Mouse (Mus musculus) megakaryocyte progenitor cell, adult 5-6 weeks (primary cell): ENCODE measurements around the gene She. TPM values are rescaled to one million over a fixed set of nuclear protein-coding genes. Genes with fewer than 3 reads are reported as not detected.
"Not testable (repeated sequence)": the region's sequence is repeated elsewhere in the genome, so short reads cannot be mapped to it uniquely, and the experiment has no call there.

Source experiments
- ATAC-seq: replicated peaks from 2 replicates; pipeline ENCODE4 v1.8.0; 2016; ENCODE audit warnings: mild to moderate bottlenecking, moderate TSS enrichment, inconsistent platforms; ENCODE audit not compliant: poor library complexity
- total RNA-seq, 2 experiments: library from RNA; stranded (forward) in 1 of 2; stranded (reverse) in 1 of 2; fragments of 157-497, 149-512 nt in 1 of 2; fragments of 200-1000 nt in 1 of 2; gene quantifications; 2 replicates each; pipeline versions ENCODE4 v1.2.3 to v1.2.4; 2015 to 2017

Gene She
- 0.12 TPM in 1 of 2 replicates, not detected in the other for total RNA-seq (2015)
- not detected in 2 replicates for total RNA-seq (2017)

DNA sequence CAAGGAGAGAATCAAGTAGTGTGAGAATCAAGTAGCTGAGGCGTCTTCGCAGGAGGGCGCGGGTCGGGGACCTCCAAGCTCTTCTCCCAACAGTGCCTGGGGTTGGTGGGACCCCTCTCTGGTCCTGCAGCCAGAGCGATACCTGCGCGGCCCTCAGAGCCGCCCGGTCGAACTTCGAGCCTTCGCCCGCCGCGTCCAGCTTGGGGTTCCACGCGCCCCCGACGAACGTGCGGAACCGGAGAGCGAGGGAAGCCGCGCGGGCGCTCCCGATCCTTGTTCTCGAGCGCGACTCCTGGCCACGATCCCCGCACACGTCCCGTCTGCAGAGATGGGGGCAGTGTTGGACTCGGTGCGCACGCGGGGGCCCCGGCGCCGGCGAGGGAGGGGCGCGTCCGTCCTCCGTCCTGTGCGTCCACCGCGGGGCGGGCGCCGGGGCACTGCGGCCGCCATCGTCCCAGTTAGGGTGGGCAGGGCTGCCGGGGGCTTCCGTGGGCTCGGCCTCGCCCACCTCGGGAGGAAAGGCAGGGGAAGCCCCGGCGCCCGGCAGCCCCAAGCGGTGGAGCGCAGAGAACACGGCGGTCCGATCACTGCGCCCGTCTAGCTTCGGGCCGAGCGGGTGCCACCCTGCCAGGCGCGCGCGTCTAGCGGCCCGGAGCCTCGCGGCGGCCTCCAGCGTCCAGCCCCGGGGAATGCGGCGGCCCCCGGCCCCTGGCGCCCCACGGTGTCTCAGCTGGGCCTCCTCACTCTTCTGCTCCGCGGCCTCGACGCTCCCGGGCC lies at the start of gene She:
Gene She, plus strand, starts transcription at position 556 of the 777 bp plus-strand sequence.
- ATAC-seq = no peak

DNA sequence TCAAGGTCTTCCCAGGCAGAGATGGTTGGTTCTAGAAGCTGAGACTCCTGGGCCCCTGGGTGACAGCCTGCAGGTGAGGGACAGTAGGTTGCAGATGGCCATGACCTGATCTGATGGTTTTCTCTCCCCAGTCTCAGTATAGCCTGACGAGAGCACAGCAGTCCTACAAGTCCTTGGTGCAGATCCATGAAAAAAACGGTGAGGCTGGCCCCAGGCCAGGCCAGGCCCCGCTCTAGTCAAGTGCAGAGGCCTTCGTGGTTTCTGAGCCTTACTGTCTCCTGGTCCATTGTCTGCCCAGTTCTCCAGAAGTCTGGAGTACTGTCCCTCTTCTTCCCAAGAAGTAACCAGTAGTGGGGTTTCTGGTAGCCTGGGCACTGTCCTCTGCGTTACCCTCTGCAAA lies 49.5 kb upstream of the She start:
- ATAC-seq = no peak

- peak; percentile 95 for ATAC-seq
Measured at GRCm38 (mm10) chr3:89784991-89785753, 46.0 kb upstream of the She start.

- ATAC-seq = no peak
Measured at GRCm38 (mm10) chr3:89786275-89786674, 44.9 kb upstream of the She start.

DNA sequence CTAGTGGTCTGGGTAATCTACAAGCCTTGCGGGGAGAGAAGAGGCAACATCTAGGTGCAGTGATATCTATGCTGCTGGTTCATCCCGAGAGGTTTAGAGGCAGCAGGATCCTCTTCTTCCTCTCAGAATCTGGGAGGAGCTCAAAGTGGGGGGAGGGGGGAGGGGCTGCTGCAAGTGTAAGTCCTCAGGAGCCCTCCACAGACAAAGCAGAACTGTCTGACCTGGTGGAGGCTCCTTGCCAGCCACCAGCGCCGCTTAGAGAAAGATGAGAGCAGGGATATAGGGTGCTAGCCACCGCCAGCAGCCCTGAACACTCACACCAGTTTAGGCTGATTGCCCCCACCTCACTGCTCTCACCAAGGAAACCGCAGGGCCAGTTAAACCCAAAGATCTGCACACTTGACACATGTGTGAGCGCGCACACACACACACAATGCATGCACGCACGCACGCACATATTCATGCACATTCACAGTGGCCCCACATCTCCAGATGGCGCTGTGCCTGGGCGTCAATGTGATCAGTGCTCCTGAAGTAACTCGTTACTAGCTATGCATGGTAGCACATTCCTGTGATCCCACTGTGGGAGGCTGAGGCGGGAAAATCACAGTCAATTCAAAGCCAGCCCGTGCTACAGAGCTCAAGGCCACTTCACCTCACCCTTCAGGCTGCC lies 42.4 kb upstream of the She start:
- no peak for ATAC-seq

DNA sequence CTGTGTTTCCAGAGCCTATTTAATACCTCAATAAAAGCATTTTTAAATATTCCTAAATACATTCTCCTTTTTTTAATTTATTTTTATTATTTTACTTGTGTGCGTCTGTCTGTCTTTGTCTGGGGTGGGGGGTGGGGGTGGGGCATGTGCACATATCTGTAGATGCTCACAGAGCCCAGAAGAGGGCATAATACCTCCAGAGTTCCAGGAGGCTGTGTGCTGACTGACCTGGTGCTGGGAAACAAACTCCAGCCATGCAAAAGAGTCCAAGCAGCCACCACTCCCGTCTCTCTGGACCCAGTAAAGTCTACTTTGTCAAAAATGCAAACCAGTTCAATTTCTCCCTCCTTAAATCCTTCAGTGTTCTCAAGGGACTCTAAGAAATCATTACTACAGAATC lies 36.6 kb upstream of the She start:
- ATAC-seq = no peak

- peak; percentile 29; the same call in 1 of the 2 replicates for ATAC-seq
Measured at GRCm38 (mm10) chr3:89795746-89796145, 35.4 kb upstream of the She start.

GRCm38 (mm10) chr3:89796358-89796757 lies 34.8 kb upstream of the She start:
- peak; percentile 90 for ATAC-seq

- ATAC-seq = no peak
Measured at GRCm38 (mm10) chr3:89798518-89798917, 32.7 kb upstream of the She start.

GRCm38 (mm10) chr3:89799476-89799875 lies 31.7 kb upstream of the She start:
- ATAC-seq = no peak

DNA sequence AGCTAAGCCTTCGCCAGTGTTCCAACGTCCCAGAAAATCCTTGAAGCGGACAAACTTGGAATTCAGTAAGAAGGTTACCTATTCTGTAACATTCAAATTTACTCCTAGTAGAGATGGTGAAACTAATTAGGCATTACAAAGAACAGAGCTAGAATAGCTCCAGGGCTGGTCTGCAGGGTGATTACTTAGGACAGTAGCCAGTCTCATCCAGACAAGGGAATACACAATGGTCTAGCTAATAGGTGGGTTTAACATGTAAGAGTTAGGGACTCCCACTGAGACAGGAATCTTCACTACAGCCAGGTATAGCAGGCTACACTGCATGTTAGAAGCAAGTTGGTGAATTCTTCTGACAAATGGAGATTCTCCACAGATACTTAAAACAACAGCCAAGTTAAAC lies 31.1 kb upstream of the She start:
- not testable (repeated sequence) for ATAC-seq

- ATAC-seq = no peak
Measured at GRCm38 (mm10) chr3:89800774-89801506, 30.2 kb upstream of the She start.

- peak; percentile 61 for ATAC-seq
Measured at GRCm38 (mm10) chr3:89801507-89801847, 29.7 kb upstream of the She start.

DNA sequence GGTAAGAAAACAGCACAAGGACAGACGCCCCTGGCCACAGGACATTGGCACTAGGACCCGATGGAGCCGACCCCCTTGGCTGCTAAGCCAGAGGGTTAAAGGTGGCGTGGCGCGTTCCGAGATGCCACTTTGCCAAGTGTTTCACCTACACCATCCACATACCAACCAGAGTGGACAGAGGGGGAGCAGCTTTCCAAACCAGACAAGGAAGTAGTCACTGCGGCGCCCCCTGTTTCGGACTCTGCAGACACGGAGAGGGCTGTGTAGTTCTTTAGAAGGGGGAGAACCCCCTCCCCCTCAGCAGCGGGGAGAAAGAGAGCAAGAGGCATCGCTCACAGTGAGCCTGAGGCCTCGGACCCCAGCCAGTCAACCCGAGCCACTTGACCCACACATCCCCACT lies 28.3 kb upstream of the She start:
- ATAC-seq = no peak

- ATAC-seq = no peak
Measured at GRCm38 (mm10) chr3:89805179-89805578, 26.0 kb upstream of the She start.

DNA sequence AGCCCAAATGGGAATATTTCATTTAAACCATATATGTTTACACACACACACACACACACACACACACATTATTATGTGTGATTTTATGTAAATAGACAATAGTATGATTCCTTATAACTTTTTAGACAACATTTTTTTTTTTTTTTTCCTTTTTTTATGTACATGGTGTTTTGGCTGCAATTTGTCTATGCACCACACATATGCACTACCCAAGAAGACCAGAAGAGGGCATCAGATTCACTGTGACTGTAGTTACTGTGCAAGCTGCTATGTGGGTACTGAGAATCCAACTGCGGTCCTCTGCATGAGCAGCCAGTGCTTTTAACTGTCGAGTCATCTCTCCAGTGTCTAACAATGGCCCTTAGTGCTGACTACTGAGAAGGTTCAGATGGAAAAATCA lies 24.4 kb upstream of the She start:
- 0 out of 2 replicates have a peak, but pooled peaks have one; percentile 50 for ATAC-seq

DNA sequence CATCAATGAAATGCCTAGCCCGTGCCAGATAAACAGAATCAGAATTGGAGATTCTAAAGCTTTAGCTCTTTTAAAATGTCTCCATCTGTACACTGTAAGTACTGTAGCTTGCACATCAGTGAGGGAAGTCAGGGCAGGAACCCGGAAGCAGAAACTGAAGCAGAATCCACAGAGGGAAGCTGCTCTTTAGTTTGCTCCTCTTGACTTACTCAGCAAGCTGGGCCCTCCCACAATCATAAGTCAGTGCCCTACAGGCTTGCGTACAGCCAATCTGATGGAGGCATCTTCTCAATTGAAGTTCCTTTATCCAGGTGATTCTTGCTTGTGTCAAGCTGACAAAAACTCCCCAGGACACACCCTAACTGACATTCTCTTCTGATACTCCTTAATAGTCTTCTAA lies 24.0 kb upstream of the She start:
- no peak for ATAC-seq

GRCm38 (mm10) chr3:89807881-89808280 lies 23.3 kb upstream of the She start:
- ATAC-seq = no peak

GRCm38 (mm10) chr3:89808638-89809037 lies 22.5 kb upstream of the She start:
- peak; percentile 94 for ATAC-seq

- ATAC-seq = no peak
Measured at GRCm38 (mm10) chr3:89810841-89811240, 20.3 kb upstream of the She start.

DNA sequence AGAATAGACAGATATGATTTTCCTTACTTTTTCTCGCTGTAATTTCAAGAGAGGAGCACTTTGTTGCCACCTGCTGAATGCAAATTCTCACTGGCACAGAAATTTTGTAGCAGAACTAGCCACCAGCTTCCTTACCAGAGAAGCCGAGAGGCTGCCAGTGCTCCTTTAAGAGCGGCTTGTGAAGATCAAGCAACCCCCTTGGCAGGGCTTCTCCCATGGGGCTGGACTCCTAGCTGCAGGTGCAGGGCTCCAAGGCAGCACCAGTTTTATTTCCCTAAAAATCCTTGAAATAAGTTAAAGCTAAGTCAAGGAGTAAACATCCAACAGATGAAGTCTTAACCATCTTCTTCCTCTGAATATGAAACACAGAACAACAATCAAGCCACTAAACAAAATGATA lies 19.0 kb upstream of the She start:
- ATAC-seq = no peak
